Mouse (Mus musculus): ENCODE data around the gene Map4k4. TPM values are rescaled to one million over a fixed set of nuclear protein-coding genes. Genes with fewer than 3 reads are reported as not detected.
A peak's percentile ranks its signal among the peaks of the same experiment; 100 is the strongest.

Map4k4 gene
- total RNA-seq, 1 experiment from 2014 or later: 121 TPM

DNA sequence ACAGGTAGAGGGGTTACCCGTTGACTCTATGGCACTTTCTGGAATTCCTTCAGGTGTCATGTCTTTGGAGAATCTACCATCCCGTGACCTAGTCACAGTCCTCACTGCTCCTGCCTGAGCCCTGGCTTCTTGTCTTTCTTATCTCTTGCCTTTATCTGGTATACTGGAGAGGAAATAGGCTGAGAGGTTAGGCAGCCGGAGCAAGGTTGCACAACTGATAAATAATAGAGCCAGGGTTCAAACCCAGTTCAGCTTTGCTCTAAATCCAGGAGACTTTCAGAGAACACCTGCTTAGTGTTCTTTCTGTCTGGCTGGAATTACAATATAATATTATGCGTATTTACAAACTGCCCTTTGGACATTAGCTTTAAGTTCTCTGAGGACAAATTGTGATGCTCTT, 2.0 kb upstream of the Map4k4 start:
- DNase-seq: no peak

DNA sequence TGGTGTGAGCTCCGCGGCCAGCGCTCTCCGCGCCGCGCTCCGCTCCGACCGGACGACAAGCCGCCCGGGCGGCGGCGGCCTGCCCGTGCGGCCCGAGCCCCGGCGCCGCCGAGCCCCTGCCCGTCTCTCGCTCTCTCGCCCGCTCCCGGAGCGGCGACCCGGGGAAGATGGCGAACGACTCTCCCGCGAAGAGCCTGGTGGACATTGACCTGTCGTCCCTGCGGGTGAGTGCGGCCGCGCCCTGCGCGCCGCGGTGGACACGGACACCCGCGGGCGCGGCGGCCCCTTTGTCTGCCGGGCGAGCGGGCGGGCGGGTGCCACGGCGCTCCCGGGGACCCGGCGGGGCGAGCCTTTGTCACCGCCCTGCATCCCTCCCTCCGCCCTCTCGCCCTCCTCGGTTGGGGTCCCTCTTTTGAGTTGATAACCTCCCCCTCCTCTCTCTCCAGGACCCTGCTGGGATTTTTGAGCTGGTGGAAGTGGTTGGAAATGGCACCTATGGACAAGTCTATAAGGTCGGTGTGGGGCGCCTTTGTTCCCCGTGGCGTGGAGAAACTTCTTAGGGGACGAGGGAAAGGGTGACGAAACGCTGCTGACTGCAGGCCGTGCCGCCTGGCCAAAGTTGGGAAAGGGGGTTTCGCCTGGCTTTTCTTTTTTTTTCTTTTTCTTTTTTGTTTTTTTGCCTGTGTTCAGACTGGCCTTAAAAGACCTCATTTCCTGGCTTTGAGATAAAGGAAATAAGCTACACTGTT, 524 bp downstream of the Map4k4 start:
- DNase-seq: peak; percentile 58

DNA sequence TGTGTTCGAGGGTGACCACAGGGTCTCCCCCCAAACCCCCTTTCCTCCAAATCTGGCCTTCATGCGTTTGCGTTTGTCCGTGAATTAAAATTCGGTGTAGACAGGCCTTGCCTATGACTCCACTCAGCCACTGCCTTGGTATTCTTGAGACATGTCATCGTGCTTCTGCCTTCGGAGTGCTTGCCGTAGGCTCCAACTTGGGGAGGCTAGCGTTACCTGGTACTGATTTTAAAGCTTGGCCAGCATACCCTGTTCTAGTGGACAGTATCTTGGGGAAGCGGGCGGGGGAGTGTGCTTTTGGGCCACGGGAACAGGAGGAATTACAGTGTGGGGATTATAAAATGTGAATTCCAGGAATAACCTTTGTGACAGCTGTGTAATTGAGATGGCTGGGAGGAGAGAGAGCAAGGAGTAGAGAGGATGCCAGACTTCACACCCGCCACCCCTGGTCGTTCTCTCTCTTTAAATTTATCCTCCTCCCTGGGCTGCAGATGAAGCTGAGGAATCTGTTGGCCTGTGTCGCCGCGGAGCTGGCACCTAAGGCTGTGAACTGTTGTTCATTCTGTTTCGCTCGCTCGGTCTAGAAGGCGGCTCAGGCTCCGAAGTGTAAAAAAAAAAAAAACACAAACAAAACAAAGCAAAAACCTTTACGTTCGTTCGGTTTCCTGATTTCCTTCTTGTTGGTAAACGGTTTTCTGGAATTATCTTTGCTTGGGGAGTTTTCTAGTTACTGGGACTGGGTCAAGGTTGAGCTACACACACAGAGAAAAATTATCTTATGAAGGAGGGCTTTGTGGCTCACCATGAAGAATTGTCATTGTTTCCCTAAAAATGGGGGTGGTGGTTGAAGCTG, 1.4 kb downstream of the Map4k4 start:
- DNase-seq: peak; percentile 31

DNA sequence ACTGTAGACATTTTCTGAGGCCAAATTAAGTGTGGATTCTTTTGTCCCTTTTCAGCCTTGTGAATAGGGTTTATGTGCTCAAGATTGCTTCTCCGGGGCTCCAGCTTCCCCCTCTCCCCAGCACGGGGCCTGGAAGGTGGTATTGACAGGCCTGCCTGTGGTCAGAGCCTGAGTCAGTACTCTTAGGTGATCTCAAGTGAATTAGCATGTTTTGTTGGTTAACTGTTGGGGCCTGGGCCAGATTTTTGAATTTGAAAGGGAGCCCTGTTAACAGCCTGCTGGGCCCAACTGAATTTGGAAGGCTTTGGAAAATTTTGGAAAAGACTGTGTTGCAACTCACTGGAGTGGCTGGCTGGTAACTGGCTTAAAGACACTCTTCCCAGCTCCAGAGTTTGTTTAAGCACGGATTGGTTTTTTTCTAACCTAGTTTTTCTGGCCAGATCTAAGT, 2.0 kb downstream of the Map4k4 start:
- DNase-seq: peak; percentile 29

DNA sequence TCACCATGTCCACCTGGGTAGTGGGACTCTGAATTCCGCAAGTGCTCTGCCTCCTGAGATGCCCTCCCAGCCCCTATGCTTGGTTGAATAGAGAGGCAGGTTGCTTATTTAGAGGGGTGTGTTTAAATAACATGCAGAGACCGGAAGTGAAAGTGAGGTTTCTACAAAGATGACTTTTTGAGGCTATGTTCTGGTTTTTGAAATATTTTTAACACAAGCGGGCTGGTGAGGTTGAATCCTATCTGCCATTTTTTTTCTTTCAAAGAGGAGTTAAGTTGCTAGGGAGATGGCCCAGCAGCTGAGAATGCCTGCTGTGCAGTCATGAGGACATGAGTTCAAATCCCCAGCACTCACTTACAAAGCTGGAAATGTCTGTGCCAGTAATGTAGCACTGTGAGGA, 4.0 kb downstream of the Map4k4 start:
- no peak for DNase-seq

DNA sequence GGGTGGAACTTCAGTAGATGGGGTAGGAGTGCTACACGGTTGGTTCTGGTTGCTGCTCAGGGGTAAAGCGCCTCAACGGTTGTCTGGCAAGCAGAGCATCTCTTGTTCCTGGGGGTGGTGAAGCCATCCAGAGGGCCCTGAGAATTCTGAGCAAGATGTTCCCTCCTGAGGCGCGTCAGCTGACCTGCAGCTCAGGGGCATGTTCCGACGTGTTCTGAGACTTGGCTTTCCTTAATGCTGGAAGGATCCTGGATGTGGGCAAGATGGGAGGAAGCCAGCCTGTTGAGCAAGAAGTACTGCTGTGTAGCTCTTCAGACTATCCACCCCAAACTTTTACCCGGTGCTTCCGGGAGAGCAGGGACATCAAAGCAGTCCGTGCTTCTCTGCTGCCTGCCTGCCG, 6.2 kb downstream of the Map4k4 start:
- DNase-seq: peak; percentile 18

DNA sequence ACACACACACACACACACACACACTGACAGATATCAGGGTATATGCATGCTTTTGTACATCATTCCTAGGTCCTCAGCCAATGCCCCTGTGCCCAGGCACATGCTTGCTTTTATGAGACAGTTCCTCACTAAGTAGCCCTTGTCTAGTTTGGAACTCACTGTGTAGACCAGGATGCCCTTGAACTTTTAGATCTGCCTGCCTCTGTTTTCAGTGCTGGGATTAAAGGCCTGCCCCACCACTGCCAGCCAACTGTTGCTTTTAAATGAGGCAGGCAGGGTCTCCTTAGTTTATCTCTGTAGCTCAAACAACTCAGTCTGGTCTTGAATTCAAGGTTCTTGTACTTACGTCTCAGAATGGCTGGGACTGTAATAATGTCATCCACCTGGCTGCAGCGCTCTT, 8.3 kb downstream of the Map4k4 start:
- no peak for DNase-seq

DNA sequence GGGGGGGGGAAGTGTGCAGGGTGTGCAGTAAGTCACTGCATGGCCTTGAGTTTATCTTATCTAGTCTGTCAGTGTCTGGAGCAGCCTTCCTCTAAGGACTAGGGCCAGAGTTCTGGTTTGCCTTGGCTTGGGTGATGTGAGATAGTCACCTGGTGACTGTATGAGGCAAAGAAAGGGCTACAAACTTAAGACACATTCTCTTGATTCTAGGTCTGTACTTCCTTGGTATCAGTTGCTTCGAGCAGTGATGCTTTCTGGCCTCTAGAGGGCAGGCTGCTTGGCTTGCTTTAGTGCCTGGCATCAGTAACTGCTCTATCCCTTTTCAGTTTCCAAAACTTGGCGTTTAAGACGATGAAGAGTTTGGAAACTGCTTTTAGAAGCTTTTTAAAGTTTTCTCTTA, 10.7 kb downstream of the Map4k4 start:
- DNase-seq: no peak

DNA sequence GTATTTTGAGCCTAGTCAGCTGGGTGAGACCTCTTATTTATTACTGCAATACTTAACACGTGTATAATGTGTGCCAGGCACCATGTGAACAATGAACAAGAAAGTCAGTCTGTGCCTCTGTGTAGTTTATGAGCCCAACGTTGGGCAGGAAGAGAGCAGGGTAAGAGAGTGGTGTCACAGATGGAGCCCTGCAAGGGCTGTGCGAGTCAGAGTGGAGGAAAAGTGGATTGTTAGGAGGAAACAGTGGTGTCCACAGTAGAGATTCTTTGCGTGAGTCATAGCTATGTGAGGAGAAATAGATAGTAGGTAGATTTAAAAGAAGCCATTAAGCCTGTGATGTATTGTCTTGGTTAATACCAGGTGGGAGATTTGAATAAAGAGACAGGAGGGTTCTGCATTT, 12.5 kb downstream of the Map4k4 start:
- DNase-seq: no peak

DNA sequence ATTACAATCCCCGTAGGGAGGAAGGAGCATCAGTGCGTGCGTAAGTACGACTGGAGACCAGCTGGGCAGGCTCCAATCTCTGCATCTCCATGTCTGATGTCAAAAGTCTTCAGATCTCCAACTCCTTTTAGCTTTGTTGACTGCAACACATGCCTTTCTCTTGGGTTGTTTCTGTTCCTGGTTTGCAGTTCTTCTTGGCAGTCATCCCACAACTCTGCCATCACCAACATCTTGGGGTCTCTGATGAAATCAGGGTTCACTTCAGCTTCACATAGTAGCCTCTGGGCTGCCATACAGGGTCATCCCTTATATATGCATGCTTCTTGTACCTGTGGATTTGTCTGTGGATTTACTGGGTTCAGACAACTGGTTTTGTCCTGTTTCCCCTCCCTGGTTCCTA, 15.4 kb downstream of the Map4k4 start:
- DNase-seq: no peak

DNA sequence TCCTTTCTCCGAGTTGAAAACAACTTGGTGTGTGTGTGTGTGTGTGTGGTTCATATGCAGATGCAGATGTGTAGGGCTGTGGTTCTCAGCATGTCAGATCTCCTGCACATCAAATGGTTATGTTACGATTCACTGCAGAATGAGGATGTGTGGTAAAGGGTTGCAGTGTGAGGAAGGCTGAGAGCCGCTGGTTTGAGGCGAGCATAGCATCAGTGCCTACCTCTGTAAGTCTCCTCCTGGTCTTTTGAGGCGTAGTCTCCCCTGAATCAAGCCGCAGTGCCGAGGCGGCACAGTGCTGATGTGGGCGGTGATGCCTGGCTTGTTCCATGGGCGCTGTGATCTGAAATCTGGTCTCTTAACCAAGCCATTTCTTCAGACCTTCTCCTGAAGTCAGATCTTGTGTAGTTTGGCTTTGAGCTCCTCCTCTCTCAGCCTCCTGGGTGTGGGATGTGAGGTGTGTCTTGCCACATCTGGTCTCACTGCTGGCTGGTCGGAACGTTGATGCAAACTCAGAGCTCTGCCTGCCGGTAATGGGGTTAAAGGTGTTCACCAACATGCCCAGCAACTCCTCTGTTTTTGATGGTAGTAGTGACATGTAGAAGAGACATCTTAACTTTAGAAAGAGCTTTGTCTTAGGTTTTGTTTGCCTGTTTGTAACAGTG, 17.3 kb downstream of the Map4k4 start:
- no peak for DNase-seq

DNA sequence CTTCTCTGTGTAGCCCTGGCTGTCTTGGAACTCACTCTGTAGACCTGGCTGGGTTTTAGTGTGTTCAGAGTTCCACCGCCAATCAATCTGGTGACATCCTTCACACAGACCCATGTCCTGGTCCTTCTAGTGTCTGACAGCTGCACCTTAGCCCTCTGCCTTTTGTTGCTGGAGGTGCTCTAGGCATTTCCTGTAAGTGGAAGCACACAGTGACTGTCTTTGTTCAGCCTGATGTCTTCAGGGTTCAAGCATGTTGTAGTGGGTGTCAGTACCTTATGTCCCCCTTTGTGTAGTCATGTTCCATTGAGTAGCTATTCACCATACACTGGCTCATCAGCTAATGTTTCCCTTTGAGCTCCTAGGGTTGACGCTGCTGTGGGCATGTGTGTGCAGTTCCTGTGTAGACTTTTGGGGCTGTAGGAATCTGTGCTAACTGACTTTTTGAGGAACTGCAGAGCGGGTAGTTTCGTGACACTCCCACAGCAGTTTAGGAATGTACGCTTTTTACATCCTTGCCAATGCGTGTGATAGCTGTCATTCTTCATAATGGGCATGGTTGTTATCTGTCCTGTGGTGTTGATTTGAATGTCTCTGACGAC, 17.9 kb downstream of the Map4k4 start:
- no peak for DNase-seq

DNA sequence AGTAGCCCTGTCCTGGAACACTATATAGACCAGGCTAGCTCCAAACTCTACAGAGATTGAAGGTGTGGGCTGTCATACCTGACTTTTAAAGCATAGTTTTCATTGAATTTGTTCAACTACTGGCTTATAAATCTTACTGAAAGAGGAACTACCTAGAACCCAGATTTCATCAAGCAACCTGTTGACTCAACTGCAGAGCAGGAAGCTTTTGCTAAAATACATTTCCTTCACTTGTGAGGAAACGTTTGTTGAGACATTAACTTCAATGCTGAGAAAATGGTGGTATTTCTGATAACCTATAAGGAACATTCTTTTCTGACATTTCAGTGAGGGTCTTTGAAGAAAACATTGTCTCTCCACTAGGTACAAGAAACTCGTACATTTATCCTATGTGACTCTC, 19.9 kb downstream of the Map4k4 start:
- no peak for DNase-seq

DNA sequence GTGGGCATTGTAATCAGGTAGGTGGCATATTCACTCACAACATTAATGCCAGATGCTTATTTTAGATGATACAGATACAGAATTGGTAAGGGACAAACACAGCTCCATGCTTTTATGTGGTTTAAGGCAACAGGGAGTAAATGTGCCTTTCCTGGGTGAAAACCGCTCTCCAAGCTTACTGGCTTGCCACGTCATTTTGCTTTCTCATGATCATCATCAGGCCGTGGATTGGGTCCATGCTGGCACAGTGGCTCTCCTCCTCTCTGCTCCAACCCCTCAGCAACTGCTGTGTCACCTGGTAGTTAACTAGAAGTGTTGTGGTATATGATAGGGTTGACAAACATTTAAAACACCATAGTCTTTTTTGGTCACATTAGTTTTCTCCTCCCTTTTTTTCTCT, 21.3 kb downstream of the Map4k4 start:
- DNase-seq: no peak

DNA sequence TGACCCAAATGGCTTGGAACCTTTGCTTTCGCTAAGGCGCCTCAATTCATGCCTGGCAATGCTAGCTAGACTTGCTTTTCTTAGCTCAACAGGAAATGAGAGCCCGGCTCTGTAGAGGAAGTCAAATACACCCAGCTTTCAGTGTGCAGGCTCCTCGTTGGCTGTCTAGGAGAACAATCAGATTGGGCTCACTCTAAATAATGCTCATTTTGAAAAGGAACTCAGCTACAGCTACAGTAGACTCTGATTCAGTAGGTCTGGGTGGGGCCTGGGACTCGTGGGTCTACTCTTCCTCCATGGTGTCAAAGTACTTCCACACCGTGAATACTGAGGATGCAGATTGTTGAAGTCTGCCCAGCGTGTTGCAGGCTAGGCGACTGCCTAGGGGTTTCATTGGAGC, 22.0 kb downstream of the Map4k4 start:
- DNase-seq: no peak

DNA sequence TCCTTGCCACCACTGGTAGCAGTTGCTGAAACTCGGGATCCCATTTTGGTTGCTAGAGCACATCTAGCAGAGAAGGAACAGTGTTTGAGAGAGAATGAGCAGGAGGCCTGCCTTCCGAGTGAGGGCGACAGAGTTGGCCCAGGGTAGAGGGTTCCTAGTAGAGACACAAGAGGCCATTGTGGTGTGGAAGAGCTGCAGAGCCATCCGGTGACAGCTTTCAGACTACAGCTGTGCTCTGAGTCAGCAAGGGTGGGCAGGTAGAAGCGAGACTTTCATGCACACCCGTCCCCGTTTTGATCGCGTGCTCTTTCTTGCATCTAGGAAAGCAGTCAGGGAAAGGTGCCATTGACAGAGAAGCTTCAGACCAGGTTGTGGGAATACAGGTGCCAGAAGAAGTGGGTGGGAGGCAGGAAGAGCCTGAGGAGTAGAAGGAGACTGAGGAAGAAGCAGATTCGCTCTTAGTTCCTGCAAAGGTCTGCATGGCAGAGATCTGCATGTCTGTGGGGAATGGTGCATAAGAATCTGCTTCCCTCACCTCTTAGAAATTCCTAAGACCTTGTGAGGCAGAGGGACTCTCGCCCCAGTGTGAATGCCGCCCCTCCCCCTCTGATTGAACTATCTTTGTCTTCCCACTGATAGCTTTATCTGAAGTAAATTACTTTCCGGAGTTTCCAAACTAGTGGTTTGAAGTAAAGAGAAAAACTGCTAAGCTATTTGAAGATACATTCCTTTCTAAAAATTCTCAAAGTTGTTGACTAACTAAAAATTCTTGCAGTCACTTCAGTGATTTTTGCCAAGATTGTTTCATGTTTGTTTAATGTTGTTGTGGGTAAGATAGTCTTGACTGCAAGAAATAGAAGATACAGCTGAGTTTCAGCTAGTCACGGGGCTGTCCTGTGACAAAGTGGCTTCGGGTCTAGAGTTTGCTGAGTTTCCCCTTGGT, 23.0 kb downstream of the Map4k4 start:
- DNase-seq: no peak

DNA sequence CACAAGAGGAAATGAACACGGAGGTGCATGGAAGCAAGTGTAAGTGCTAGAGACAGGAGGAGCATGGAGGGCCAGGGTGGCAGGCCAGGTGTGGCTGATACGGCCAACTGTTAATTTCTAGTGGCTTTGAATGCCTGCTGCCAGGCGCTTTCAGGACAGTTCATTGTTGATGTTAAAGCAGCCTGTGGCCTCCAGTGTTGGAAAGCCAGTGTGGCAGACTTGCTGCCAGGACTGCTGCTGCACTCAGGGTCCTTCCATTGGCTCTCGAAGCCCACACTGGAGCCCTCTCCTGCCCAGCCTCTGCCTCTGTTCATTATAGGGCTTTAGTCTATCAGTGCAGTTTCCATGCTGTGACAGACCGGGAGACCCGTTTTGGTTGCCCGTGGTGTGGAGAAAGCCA, 30.3 kb downstream of the Map4k4 start:
- no peak for DNase-seq

DNA sequence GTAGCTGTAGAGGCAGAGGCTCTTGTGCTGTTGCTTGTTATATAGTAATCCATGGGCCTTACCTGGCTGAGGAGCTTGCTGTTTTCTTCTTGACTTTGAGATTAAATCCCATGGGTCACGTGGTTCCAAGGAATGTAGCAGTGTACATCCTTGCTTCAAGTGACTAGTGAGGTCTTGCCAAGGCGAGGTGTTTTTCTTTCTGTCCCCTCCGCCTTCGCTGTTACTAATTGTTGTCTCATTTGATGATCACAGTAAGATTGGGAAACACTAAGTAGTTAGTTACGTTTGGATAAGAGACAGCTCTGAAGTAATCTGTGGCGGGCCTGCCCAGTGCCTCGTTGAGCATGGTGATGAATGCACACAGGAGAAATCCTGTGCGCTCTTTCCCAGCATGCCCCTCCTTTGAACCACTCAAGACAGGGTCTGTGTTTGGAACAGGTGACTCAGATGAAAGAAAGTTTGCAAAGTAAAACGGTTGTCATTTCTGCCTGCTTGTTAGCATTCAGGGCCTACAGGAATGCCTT, 31.6 kb downstream of the Map4k4 start:
- DNase-seq: no peak

DNA sequence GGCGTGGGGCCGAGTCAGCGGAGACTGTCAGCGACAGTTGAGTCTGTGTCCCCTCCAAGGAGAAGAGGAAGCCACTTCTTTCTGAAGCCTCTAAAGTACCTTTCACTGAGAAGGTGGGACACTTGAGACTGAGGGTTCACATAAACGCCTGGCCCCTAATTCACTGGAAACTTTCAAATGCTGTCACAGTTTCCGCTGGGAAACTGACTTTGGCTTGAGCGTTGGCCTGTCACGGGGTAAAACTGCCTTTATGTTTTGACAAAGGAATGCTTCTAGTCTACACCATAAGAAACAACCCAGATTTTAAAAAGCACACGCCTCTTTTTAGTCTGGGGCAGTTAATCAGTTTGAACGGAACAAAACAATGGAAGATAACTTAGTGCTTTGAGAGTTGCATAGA, 32.2 kb downstream of the Map4k4 start:
- DNase-seq: no peak

DNA sequence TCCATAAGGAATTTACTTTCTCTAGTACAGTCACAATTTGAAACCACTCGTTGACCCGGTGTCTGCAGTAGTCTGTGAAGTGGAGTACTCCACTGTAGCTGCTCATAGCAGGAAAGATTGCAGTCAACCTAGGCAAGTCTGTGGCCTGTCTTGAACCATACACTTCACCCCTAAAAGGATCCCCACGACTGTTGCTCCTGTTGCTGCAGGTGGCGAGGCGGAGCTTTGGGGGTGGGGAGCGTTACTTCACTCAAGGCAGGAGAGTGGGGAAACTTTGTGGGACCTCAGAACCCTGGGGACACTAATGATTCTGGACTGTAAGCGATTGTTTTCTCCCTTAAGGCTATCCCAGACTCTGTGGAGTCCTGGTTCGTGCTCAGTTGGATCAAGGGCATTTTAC, 34.2 kb downstream of the Map4k4 start:
- no peak for DNase-seq

DNA sequence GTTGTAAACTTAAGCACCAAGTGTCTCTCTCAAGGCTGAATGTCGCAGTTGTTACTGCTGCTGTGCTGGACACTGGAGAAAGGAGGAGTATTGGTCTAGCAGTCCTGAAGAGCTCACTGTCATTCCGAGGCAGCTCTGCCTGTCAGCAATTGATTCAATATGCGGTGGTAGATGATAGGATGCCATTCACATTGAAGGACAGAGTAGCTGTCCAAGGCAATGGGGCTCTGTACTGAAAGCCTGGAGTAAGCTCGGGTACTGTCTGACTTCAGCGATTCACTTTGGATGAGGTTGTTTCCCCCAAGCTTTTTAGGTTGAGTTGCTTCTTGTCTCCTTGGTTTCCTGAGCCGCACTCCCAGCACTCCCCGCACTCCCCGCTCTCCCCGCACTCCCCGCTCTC, 34.9 kb downstream of the Map4k4 start:
- no peak for DNase-seq

Measured in adrenal gland, postnatal 25 days (tissue).